Mouse (Mus musculus) forebrain, embryonic 16.5 days (tissue): ENCODE measurements at regions not wholly inside any gene's neighbourhood (a gene's known extent, or its start where the extent isn't known, plus 50 kb on each side); places are given as distances from the start of the nearest gene placed in this dataset.

Source experiments
- ATAC-seq: fragments of 200-750 bp; cut with Nextera tagmentation; 2 replicates; pipeline ENCODE4 v1.8.0; 2017; ENCODE audit warnings: mild to moderate bottlenecking, moderate library complexity
- H3K27ac ChIP-seq: fragments of 300-500 bp; sonication (generic); 2 replicates; pipeline ENCODE4 v1.5.1; 2014; ENCODE audit warnings: low read length, control low read depth
- H3K27me3 ChIP-seq: fragments of 300-500 bp; sonication (generic); replicated peaks from 2 replicates; pipeline ENCODE4 v1.6.1; 2014; ENCODE audit warnings: low read length; ENCODE audit not compliant: control insufficient read depth, insufficient read depth
- H3K36me3 ChIP-seq: fragments of 300-500 bp; sonication (generic); 2 replicates; pipeline ENCODE4 v1.6.1; 2014; ENCODE audit not compliant: control insufficient read depth, insufficient read depth
- H3K4me1 ChIP-seq: fragments of 300-500 bp; sonication (generic); replicated peaks from 2 replicates; pipeline ENCODE4 v1.6.1; 2014; ENCODE audit warnings: low read length; ENCODE audit not compliant: control insufficient read depth, insufficient read depth
- H3K4me2 ChIP-seq: fragments of 300-500 bp; sonication (generic); 2 replicates; pipeline ENCODE4 v1.6.1; 2014; ENCODE audit warnings: mild to moderate bottlenecking, low read length, control low read depth
- H3K4me3 ChIP-seq: fragments of 300-500 bp; sonication (generic); replicated peaks from 2 replicates; pipeline ENCODE4 v1.5.1; 2014; ENCODE audit warnings: mild to moderate bottlenecking, low read length, control low read depth
- H3K9ac ChIP-seq: fragments of 300-500 bp; sonication (generic); replicated peaks from 2 replicates; pipeline ENCODE4 v1.6.1; 2014; ENCODE audit warnings: low read depth, low read length, control low read depth
- H3K9me3 ChIP-seq: fragments of 300-500 bp; sonication (generic); 2 replicates; pipeline ENCODE4 v1.6.1; 2016; ENCODE audit warnings: low read length; ENCODE audit not compliant: control insufficient read depth
- WGBS: fragments of 180-500 bp; shearing (Covaris S2); extraction: QIAGEN DNeasy Blood & Tissue Kit; methylation state at CpG from one replicate; pipeline ENCODE4 v1.1.7; 2014; 5-methylcytosine and 5-hydroxymethylcytosine counted together

DNA sequence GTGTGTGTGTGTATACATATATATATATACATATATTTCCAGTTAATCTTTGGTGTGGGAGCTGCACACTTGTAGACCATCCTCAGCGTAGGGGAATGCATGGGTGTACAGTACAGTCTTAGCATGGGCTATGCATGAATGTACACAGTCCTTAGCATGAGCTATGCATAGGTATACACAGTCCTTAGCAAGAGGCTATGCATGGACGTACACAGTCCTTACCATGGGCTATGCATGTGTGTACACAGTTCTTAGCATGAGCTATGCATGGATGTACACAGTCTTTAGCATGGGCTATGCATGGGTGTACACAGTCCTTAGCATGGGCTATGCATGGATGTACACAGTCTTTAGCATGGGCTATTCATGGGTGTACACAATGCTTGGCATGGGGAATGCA is 70.5 kb downstream of the Rchy1 start:
- H3K36me3 ChIP-seq: no peaks in the 10 kb centered on the region
- no peaks in the 10 kb centered on the region for H3K27me3 ChIP-seq
- ATAC-seq: no peak; the same call in 1 of the 2 replicates
- no peak overlapping the region for H3K4me3 ChIP-seq
- H3K27ac ChIP-seq: no peak overlapping the region
- H3K9ac ChIP-seq: no peak overlapping the region
- no peak overlapping the region for H3K4me2 ChIP-seq
- no peaks in the 10 kb centered on the region for H3K4me1 ChIP-seq
- WGBS: 87% methylated on average over 2 of the region's 2 CpGs
- no peaks in the 10 kb centered on the region for H3K9me3 ChIP-seq

- 43% methylated on average over 1 of the region's 1 CpGs for WGBS
- Histone ChIP-seq H3K4me2 (no peak overlapping the region), H3K9ac (no peak overlapping the region), H3K4me3 (no peak overlapping the region), H3K27me3 (no peaks in the 10 kb centered on the region), H3K4me1 (no peaks in the 10 kb centered on the region), H3K9me3 (no peaks in the 10 kb centered on the region), H3K36me3 (no peaks in the 10 kb centered on the region), H3K27ac (no peak overlapping the region)
- ATAC-seq: no peak
Measured at GRCm38 (mm10) chr5:91881771-91882170, 81.1 kb downstream of the Rchy1 start.

DNA sequence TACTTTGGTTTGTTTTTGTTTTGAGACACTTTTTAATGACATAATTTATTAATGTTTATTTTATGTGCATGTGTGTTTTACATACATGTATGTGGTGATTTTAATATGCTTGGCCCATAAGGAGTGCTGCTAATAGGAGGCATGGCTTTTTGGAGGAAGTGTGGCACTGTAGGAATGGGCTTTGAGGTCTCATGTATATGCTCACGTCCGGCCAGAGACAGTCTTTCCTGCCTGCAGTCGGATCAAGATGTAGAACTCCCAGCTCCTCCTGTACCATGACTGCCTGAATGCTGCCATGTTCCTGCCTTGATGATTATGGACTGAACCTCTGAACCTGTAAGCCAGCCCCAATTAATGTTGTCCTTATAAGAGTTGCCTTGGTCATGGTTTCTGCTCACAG is 82.6 kb downstream of the Rchy1 start:
- no peak overlapping the region for H3K4me3 ChIP-seq
- no peaks in the 10 kb centered on the region for H3K4me1 ChIP-seq
- H3K27me3 ChIP-seq: no peaks in the 10 kb centered on the region
- no peak overlapping the region for H3K9ac ChIP-seq
- H3K27ac ChIP-seq: no peak overlapping the region
- no peaks in the 10 kb centered on the region for H3K36me3 ChIP-seq
- WGBS: 96% methylated on average over 3 of the region's 3 CpGs
- no peak for ATAC-seq
- no peaks in the 10 kb centered on the region for H3K9me3 ChIP-seq
- no peak overlapping the region for H3K4me2 ChIP-seq

DNA sequence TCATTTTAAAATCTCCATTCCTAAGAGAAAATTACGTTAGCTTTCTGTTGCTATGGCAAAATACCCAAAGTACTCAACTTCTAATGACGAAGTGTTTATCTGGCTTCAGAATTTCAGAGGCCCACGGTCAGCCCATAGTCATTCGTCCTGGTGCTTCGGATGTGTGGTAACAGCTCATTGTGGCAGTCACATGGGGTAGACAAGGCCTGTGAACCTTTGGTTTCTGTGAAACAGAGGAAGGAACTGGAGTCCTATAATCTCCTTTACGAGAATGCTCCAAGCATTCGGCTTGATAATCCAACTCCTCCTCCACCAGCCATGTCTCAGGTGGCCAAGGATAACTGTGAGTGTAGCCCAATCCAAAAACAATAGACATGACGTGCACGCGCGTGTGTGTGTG is 84.2 kb downstream of the Rchy1 start:
- H3K9ac ChIP-seq: no peak overlapping the region
- H3K36me3 ChIP-seq: no peaks in the 10 kb centered on the region
- ATAC-seq: no peak
- H3K4me2 ChIP-seq: no peak overlapping the region
- no peaks in the 10 kb centered on the region for H3K4me1 ChIP-seq
- no peak overlapping the region for H3K4me3 ChIP-seq
- no peak overlapping the region for H3K27ac ChIP-seq
- no peaks in the 10 kb centered on the region for H3K27me3 ChIP-seq
- 93% methylated on average over 11 of the region's 11 CpGs for WGBS
- H3K9me3 ChIP-seq: no peaks in the 10 kb centered on the region

DNA sequence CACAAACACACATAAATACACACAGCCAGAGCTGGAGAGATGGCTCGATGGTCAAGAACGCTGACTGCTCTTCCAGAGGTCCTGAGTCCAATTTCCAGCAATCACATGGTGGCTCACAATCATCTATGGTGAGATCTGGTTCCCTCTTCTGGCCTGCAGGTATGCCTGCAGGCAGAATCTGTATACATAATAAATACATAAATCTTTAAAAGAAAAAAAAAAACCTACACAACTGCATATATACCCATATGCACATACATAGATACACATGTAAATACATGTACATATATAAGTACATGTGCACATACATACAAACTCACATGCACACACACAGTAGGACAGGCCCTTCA is 86.2 kb downstream of the Rchy1 start:
- no peak overlapping the region for H3K27ac ChIP-seq
- no peak for ATAC-seq
- WGBS: 77% methylated on average over 2 of the region's 2 CpGs
- no peaks in the 10 kb centered on the region for H3K36me3 ChIP-seq
- H3K4me3 ChIP-seq: no peak overlapping the region
- H3K27me3 ChIP-seq: no peaks in the 10 kb centered on the region
- H3K9ac ChIP-seq: no peak overlapping the region
- no peak overlapping the region for H3K4me2 ChIP-seq
- H3K4me1 ChIP-seq: no peaks in the 10 kb centered on the region
- H3K9me3 ChIP-seq: no peaks in the 10 kb centered on the region

- no peaks in the 10 kb centered on the region for H3K36me3 ChIP-seq
- ATAC-seq: no peak
- H3K27me3 ChIP-seq: no peaks in the 10 kb centered on the region
- no peak overlapping the region for H3K27ac ChIP-seq
- WGBS: 72% methylated on average over 10 of the region's 10 CpGs
- no peak overlapping the region for H3K4me3 ChIP-seq
- no peak overlapping the region for H3K9ac ChIP-seq
- no peaks in the 10 kb centered on the region for H3K4me1 ChIP-seq
- no peaks in the 10 kb centered on the region for H3K9me3 ChIP-seq
- H3K4me2 ChIP-seq: no peak overlapping the region
Measured at GRCm38 (mm10) chr5:91875875-91876681, 86.8 kb downstream of the Rchy1 start.

- no peak for ATAC-seq
- 92% methylated on average over 1 of the region's 1 CpGs for WGBS
- Histone ChIP-seq H3K27ac (no peak overlapping the region), H3K4me2 (no peak overlapping the region), H3K4me1 (no peaks in the 10 kb centered on the region), H3K36me3 (no peaks in the 10 kb centered on the region), H3K4me3 (no peak overlapping the region), H3K9me3 (no peaks in the 10 kb centered on the region), H3K27me3 (no peaks in the 10 kb centered on the region), H3K9ac (no peak overlapping the region)
Measured at GRCm38 (mm10) chr5:91872816-91873215, 90.1 kb downstream of the Rchy1 start.

DNA sequence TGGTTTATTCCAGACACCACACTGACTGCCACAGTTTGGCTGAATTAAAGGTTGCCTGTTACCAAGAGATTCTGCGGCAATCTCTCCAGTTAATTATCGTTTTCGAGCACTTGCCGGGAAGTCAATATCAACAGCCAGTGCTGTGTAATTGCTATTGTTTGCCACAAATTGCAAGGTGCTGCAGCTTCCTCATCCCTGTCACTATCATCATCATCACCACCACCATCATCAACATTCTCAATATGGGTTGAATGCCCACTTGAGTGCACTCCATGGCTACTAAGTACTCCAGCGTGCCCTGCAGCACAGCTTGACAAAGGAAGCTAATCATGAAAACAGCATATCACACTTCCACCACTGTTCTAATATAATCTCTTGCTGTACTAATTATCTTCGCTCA is 93.1 kb downstream of the Rchy1 start:
- ATAC-seq: 0 out of 2 replicates have a peak, but pooled peaks have one; percentile 28
- Histone ChIP-seq H3K27ac (no peak overlapping the region), H3K27me3 (no peaks in the 10 kb centered on the region), H3K4me3 (no peak overlapping the region), H3K4me2 (no peak overlapping the region), H3K9me3 (no peaks in the 10 kb centered on the region), H3K36me3 (no peaks in the 10 kb centered on the region), H3K9ac (no peak overlapping the region), H3K4me1 (no peaks in the 10 kb centered on the region)
- 76% methylated on average over 6 of the region's 6 CpGs for WGBS

DNA sequence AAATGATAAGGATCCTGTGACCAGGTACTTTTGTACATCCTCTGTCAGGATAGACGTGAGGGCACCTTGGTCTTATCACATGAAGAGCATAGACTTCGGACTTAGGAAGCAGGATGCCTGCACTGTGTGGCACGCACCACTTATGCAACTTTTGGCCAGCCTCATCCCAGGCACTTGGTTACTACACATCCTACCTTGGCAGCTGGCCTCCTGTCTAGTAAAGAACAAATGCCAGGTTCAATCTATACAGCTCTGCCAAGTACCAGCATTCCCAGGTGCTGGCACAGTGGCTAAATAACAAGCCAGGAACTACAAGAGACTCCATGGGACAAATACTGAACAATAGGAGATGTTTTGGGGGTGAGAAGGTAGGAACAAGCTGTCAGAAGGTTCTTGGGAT is 96.7 kb downstream of the Rchy1 start:
- Histone ChIP-seq H3K27me3 (no peaks in the 10 kb centered on the region), H3K36me3 (no peaks in the 10 kb centered on the region), H3K4me1 (no peaks in the 10 kb centered on the region), H3K27ac (no peak overlapping the region), H3K9ac (no peak overlapping the region), H3K9me3 (no peaks in the 10 kb centered on the region), H3K4me2 (no peak overlapping the region), H3K4me3 (no peak overlapping the region)
- WGBS: 90% methylated on average over 3 of the region's 3 CpGs
- ATAC-seq: no peak

DNA sequence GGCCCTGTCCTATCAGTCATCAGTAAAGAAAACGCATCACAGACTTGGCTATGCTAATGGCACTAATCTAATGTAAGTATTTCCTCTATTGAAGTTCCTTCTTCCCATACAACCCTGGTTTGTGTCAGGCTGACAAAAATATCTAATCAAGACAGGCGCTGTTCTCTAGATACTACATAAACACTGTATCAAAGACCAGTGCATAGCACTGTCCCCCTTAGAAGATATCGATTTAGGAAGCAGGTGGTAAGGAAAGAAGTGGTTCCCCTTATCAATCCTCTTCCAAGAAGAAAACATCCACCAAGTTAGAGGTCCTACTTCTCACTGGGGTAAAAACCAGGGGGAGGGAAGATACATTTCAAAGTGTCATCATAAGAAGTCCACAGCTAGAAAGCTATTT is 97.5 kb downstream of the Rchy1 start:
- Histone ChIP-seq H3K36me3 (no peaks in the 10 kb centered on the region), H3K9me3 (no peaks in the 10 kb centered on the region), H3K27ac (no peak overlapping the region), H3K27me3 (no peaks in the 10 kb centered on the region), H3K9ac (no peak overlapping the region), H3K4me1 (no peaks in the 10 kb centered on the region), H3K4me2 (no peak overlapping the region), H3K4me3 (no peak overlapping the region)
- 87% methylated on average over 3 of the region's 3 CpGs for WGBS
- ATAC-seq: no peak
